Mouse (Mus musculus) E14TG2a.4 (cell line): Measurements from ENCODE around the gene Pan3.

Source experiments
- H3K27me3 ChIP-seq: 2 replicates; pipeline ENCODE4 v1.6.1; 2014; ENCODE audit warnings: low read length, control low read depth; ENCODE audit not compliant: insufficient read depth
- H3K36me3 ChIP-seq: 2 replicates; pipeline ENCODE4 v1.6.1; 2014; ENCODE audit warnings: low read length, control low read depth; ENCODE audit not compliant: insufficient read depth
- H3K4me1 ChIP-seq: replicated peaks from 2 replicates; pipeline ENCODE4 v1.6.1; 2014; ENCODE audit warnings: low read depth, low read length, control low read depth
- H3K4me3 ChIP-seq: replicated peaks from 2 replicates; pipeline ENCODE4 v1.5.1; 2014; ENCODE audit warnings: mild to moderate bottlenecking, low read length
- H3K9me3 ChIP-seq: 2 replicates; pipeline ENCODE4 v1.6.1; 2014; ENCODE audit warnings: low read length, control low read depth
- CTCF ChIP-seq: conservative IDR thresholded peaks from 2 replicates; pipeline ENCODE4 v1.5.1; 2014; ENCODE audit warnings: low read length
- NANOG ChIP-seq: IDR thresholded peaks from 2 replicates; pipeline ENCODE4 v1.6.1; 2014; ENCODE audit warnings: borderline replicate concordance, low read length, mixed read lengths
- POU5F1 ChIP-seq: IDR thresholded peaks from 2 replicates; pipeline ENCODE4 v1.6.1; 2014; ENCODE audit warnings: low read length, borderline replicate concordance

Gene Pan3

GRCm38 (mm10) chr5:147436491-147436890 is 6.5 kb downstream of the Pan3 start:
- Histone ChIP-seq H3K4me1 (peaks cover 53% of the 10 kb centered on the region), H3K27me3 (no peaks in the 10 kb centered on the region), H3K36me3 (peaks cover 42% of the 10 kb centered on the region), H3K4me3 (no peak overlapping the region), H3K9me3 (no peaks in the 10 kb centered on the region)
- TF ChIP-seq NANOG (no peak), CTCF (no peak), POU5F1 (no peak)

- H3K4me1 ChIP-seq = peaks cover 42% of the 10 kb centered on the region
- no peaks in the 10 kb centered on the region for H3K27me3 ChIP-seq
- peaks cover 20% of the 10 kb centered on the region for H3K36me3 ChIP-seq
- no peak overlapping the region for H3K4me3 ChIP-seq
- H3K9me3 ChIP-seq = no peaks in the 10 kb centered on the region
- TF ChIP-seq POU5F1 (no peak), CTCF (no peak)
Measured at GRCm38 (mm10) chr5:147440996-147441507, 11.1 kb downstream of the Pan3 start.

GRCm38 (mm10) chr5:147441979-147442378 is 12.0 kb downstream of the Pan3 start:
- Histone ChIP-seq H3K4me1 (peaks cover 42% of the 10 kb centered on the region), H3K27me3 (no peaks in the 10 kb centered on the region), H3K4me3 (no peak overlapping the region), H3K36me3 (peaks cover 15% of the 10 kb centered on the region), H3K9me3 (no peaks in the 10 kb centered on the region)
- TF ChIP-seq NANOG = no peak
- no peak for TF ChIP-seq POU5F1
- no peak for TF ChIP-seq CTCF

GRCm38 (mm10) chr5:147442741-147443140 is 12.8 kb downstream of the Pan3 start:
- TF ChIP-seq CTCF = no peak
- no peak for TF ChIP-seq POU5F1
- no peak for TF ChIP-seq NANOG
- H3K4me1 ChIP-seq = peaks cover 42% of the 10 kb centered on the region
- H3K27me3 ChIP-seq = no peaks in the 10 kb centered on the region
- no peak overlapping the region for H3K4me3 ChIP-seq
- H3K36me3 ChIP-seq = peaks cover 15% of the 10 kb centered on the region
- no peaks in the 10 kb centered on the region for H3K9me3 ChIP-seq

GRCm38 (mm10) chr5:147444298-147444697 is 14.3 kb downstream of the Pan3 start:
- Histone ChIP-seq H3K9me3 (no peaks in the 10 kb centered on the region), H3K36me3 (peaks cover 8% of the 10 kb centered on the region; the same call in 1 of the 2 replicates), H3K27me3 (no peaks in the 10 kb centered on the region), H3K4me1 (peaks cover 45% of the 10 kb centered on the region), H3K4me3 (no peak overlapping the region)
- TF ChIP-seq NANOG = no peak
- TF ChIP-seq CTCF = no peak
- TF ChIP-seq POU5F1 = no peak

GRCm38 (mm10) chr5:147444757-147445156 is 14.8 kb downstream of the Pan3 start:
- Histone ChIP-seq H3K9me3 (no peaks in the 10 kb centered on the region), H3K27me3 (no peaks in the 10 kb centered on the region), H3K4me1 (peaks cover 49% of the 10 kb centered on the region), H3K36me3 (peaks cover 7% of the 10 kb centered on the region; the same call in 1 of the 2 replicates), H3K4me3 (no peak overlapping the region)
- TF ChIP-seq CTCF = no peak
- TF ChIP-seq POU5F1 = no peak
- TF ChIP-seq NANOG = no peak

GRCm38 (mm10) chr5:147445252-147445651 is 15.3 kb downstream of the Pan3 start:
- Histone ChIP-seq H3K36me3 (peaks cover 7% of the 10 kb centered on the region; the same call in 1 of the 2 replicates), H3K27me3 (no peaks in the 10 kb centered on the region), H3K4me3 (no peak overlapping the region), H3K9me3 (no peaks in the 10 kb centered on the region), H3K4me1 (peaks cover 50% of the 10 kb centered on the region)
- TF ChIP-seq CTCF = no peak
- TF ChIP-seq POU5F1 = no peak
- no peak for TF ChIP-seq NANOG

GRCm38 (mm10) chr5:147448526-147448925 is 18.6 kb downstream of the Pan3 start:
- H3K27me3 ChIP-seq = no peaks in the 10 kb centered on the region
- H3K4me1 ChIP-seq = peaks cover 26% of the 10 kb centered on the region
- H3K4me3 ChIP-seq = no peak overlapping the region
- TF ChIP-seq NANOG (no peak), POU5F1 (no peak), CTCF (no peak)
- no peaks in the 10 kb centered on the region for H3K9me3 ChIP-seq
- peaks cover 17% of the 10 kb centered on the region for H3K36me3 ChIP-seq

- no peak overlapping the region for H3K4me3 ChIP-seq
- H3K27me3 ChIP-seq = no peaks in the 10 kb centered on the region
- H3K36me3 ChIP-seq = peaks cover 20% of the 10 kb centered on the region
- TF ChIP-seq CTCF = no peak
- TF ChIP-seq NANOG = no peak
- no peak for TF ChIP-seq POU5F1
- peaks cover 23% of the 10 kb centered on the region for H3K4me1 ChIP-seq
- H3K9me3 ChIP-seq = no peaks in the 10 kb centered on the region
Measured at GRCm38 (mm10) chr5:147448933-147449332, 19.0 kb downstream of the Pan3 start.
